Mouse (Mus musculus) spleen, adult 10 weeks (tissue): ENCODE results near the gene Sltm. TPM values are rescaled to one million over a fixed set of nuclear protein-coding genes. Genes with fewer than 3 reads are reported as not detected.

Experiments
- polyA plus RNA-seq: library from polyadenylated mRNA; stranded (reverse); fragments of 350-450 nt; fragmentation: Illumina TruSeq; extraction: RNeasy Lipid Tissue Mini Kit (QIAGEN cat#74804); gene quantifications from one replicate; pipeline ENCODE4 v1.2.3, GENCODE M21; 2015; ENCODE audit warnings: low replicate concordance; ENCODE audit not compliant: insufficient read depth

The Sltm gene
- polyA plus RNA-seq = 106 TPM

DNA sequence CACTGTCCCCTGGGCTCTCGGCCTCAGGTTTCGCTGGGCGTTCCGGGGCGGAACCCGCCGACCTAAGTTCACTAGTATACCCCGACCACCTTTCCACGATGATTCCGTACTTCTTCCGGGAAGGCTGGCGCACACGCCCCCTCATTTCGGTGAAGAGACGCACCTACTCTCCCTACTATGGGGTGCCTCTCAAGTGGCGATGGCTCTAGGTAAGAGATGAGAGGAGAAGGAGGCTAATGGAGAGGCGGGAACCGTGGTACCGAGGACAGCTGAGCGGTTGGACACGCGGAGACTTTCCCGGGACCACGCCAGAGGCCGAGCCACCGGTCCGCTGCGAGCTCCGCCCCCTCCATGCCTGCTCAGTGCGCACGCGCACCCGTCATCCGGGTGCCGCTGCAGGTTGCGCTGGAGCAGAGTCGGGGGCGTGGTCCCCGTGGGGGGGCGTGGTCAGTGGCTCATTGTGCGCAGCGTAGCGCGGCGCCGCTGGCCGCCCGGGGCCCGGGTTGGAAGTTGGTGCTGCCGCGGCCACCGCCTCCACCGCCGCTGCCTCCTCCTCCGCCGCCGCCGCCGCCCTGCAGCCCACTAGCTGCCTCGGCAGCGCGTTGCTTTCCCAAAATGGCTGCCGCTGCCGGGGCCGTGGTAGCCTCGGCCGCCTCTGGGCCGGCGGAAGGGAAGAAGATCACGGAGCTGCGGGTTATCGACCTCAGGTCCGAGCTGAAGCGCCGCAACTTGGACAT is at the start of gene Sltm:
TSS of gene Sltm (plus strand) at position 450 of the 737 bp plus-strand sequence.

DNA sequence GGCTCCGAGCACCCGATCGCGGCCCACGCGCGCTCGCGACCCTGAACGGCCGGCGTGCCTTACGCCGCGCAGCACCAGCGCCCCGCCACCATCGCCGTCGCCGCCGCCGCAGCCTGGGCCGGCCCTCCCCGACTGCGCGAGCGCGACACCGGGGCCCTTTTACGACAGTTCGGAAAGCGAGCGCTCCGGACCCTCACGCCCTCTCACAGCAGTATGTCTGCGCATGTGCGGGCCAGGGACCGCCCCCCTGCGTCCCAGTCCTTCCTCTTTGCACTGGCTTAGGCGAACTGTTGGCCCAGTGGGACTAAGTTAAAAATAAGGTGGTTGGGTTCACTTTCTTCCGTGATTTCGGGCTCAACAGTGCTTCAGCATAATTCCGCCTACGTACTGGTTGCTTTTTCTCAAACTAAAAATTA is 38.9 kb upstream of the Sltm start, which contains the start of gene Rnf111:
TSS of gene Rnf111 (minus strand) at position 100 of the 416 bp plus-strand sequence.

Other genes with a start within 250 kb of the Sltm start
- 21.8 TPM for gene Ccnb2, start 121.2 kb upstream of the Sltm start, polyA plus RNA-seq
- gene Rnf111, start 39.0 kb upstream of the Sltm start, polyA plus RNA-seq = 75.1 TPM
- gene Gm10642, start 113.5 kb downstream of the Sltm start, polyA plus RNA-seq = 0.39 TPM
- gene Mindy2, start 114.4 kb downstream of the Sltm start, polyA plus RNA-seq = 41.8 TPM
- 91.3 TPM for gene Adam10, start 136.2 kb downstream of the Sltm start, polyA plus RNA-seq